Mouse (Mus musculus) Muller cell, postnatal 12 days (primary cell): ENCODE data around the gene Nudt7.

ENCODE experiments used
- DNase-seq: peaks from one replicate; pipeline ENCODE4 v3.0.0-alpha.2; 2015; ENCODE audit errors: inconsistent ontology term

The Nudt7 gene

DNA sequence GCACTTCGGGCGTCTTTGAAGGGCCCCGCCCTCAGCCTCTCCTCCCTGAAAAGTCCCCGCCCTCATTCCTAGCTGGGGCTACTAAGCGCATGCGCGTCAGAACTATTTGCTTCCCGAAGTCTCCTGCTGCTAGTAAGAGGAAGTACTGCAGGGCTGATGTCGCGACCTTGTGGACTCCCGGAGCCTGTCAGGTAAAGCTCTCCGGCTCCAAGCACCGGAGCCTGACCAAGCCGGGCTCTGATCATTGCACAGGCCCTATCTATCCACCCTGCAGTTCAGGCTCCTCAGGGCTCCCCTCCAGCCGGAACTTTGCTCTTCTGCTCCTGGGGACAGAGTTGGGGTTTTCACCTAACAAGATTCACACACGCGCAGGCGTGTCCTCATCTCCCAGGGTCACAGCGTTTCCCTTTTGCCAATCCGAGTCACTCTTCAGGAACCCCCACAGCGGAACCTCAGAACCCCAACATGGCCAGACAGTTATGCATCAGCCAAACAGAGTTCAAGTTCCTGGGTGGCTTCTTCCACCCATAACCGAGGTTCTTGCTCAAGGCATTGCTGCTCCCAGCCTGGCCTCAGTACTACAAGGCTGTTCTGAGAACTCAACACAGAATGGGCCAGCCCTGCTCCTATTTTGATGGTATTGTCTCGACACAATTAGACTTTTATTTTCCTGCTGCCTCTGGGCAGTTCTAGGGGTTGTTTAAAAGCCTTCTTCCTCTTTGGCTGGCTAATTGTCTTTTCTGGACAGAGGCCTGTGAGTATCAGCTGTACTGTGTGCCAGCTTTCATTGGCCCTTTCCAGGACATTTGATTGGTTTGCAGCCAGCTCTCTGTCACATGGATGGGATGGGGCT is at the start of gene Nudt7:
Gene Nudt7 (plus strand): TSS at position 48 of the 853 bp plus-strand sequence.
- DNase-seq, result peak; percentile 95

DNA sequence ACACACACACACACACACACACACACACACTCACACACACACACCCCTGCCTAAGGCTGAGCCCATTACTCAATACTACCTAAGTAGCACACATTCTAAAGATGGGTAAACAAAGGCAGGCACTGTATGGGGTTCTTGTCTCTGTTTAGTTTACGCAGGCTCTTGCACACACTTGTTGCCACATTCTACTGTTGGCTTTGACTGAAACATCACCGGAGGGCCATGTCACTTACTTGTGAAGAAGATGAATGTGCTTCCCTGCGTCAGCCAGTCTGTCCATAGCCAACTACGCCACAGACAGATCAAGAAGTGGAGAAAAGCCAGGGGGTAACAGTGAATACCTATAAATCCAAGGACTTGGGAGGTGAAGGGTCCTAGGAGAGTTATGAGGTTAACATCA is 45.4 kb upstream of the Nudt7 start:
- no peak for DNase-seq

DNA sequence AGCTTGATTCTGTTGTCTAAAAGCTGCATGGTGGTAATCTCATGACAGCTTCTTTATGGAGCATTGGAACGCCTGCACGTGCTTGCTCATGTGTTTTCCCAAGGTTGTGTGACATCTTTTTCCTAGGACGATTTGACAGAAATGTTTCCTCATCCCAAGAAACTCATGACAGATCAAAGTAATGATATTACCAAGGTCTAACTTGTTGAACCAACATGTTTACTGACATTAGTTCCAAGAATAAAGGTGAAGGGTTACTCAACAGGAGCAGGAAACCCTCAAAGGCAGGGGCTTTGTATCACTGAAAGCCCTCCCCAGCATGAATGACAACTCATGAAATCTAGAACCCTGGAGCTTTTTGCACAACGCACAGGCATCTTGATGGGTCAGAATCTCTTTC is 42.6 kb upstream of the Nudt7 start:
- no peak for DNase-seq

DNA sequence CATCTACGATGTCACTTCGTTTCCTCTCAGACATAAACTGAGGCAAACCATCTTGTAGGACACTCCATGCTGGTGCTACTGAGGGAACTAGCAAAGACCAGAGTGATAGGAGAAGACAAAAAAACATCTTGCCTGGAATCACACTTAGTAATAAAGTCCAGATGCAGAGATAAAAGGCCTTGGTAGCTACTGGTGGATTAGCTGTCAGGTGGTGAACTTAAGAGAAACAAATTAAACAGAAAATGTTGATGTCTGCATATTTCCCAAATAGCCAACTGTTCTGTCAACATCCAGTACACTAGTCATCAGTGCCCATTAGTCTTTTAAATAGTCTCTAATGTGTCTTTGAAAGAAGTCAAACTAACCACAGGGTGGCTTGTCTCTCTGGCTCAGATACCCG is 40.0 kb upstream of the Nudt7 start:
- no peak for DNase-seq

DNA sequence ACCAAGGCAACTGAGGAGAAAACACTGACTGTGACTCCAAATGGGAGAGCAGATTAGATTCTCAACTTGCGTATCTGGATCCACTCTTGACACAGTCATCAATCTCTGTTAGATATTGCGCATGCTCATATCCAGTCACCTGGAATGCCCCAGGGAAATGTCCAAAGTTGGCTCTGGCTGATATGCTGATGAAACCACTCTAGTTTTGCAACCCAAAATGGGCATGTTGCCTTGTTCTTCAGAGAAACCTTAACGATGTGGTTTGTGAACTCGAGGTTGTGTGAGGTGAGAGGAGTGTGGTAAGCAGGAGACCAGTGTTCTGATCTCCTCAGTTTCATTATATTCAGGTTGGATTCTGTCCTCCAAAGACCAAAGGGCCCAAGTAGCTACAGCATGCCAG is 38.8 kb upstream of the Nudt7 start:
- peak; percentile 62 for DNase-seq

DNA sequence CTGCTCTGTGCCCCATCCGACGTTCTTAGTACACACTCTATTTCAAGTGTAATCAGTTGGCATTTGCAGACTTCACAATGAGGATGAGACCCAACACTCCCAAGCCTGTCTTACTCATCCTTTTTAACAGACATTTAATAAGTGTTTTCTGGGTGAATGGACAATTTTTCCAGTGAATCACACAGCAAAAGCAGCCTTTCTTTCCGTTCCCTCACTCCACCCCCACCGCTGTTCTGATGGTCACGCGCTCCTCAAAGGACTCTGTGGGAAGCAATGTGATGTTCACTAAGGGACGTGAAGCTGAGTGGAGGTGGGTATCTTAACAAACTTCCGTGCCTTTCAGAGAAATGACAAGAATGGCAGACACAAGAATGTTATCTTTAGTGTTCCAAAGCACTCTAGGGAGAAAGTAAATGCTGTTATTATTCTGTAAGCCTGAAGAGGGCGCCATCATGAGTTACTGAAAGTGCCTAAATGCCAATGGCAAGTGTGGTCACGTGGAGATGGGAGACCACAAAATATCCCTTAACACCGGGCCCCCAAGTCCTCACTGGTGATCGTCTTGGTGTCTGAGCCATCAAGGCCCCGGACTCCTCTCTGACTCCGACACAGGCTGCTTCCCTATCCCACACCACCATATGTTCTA is 32.7 kb upstream of the Nudt7 start:
- peak; percentile 91 for DNase-seq

DNA sequence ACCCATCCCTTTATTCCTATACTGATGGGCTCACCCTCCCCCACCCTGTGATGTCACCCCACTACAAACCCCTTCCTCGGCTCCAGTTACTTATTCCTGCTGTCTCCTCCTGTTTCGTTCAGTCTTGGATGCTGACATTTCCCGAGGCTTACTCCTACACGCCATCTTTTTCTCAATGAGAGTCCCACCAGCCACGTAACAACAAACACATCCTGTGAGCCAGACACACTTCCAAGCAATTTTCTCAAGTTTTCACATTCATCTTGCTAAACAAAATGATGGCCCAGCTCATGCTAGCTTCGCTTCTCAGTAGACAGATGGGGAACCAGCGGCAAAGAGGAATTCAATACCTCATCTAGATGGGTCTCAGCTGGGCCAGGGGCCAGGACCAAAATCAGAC is 30.0 kb upstream of the Nudt7 start:
- no peak for DNase-seq

- no peak for DNase-seq
Observed at GRCm38 (mm10) chr8:114105971-114106370, 27.4 kb upstream of the Nudt7 start.

GRCm38 (mm10) chr8:114109365-114110140 is 23.8 kb upstream of the Nudt7 start:
- DNase-seq, result no peak

- no peak for DNase-seq
Observed at GRCm38 (mm10) chr8:114115076-114115475, 18.3 kb upstream of the Nudt7 start.

GRCm38 (mm10) chr8:114116049-114116448 is 17.3 kb upstream of the Nudt7 start:
- DNase-seq, result peak; percentile 48

DNA sequence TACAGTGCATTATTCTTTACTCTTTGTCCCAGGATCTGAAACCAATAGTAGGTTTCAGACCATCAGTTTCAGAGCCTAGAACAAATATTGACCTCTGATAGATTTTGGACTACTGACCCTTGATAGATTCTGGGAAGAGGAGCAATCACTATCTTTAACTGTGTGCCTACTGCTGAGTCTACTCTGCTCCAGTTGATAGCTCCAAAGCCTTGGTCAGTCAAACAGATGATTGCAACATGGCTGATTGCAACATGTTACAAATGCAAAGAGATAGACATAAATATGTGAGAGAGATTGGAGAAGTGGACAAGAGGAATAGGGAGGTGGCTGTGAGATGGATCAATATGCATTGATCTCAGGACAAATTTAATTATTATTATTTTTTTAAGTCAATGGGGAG is 15.9 kb upstream of the Nudt7 start:
- DNase-seq, result no peak

- DNase-seq, result peak; percentile 75
Observed at GRCm38 (mm10) chr8:114121781-114122180, 11.6 kb upstream of the Nudt7 start.

- no peak for DNase-seq
Observed at GRCm38 (mm10) chr8:114123611-114124010, 9.7 kb upstream of the Nudt7 start.

DNA sequence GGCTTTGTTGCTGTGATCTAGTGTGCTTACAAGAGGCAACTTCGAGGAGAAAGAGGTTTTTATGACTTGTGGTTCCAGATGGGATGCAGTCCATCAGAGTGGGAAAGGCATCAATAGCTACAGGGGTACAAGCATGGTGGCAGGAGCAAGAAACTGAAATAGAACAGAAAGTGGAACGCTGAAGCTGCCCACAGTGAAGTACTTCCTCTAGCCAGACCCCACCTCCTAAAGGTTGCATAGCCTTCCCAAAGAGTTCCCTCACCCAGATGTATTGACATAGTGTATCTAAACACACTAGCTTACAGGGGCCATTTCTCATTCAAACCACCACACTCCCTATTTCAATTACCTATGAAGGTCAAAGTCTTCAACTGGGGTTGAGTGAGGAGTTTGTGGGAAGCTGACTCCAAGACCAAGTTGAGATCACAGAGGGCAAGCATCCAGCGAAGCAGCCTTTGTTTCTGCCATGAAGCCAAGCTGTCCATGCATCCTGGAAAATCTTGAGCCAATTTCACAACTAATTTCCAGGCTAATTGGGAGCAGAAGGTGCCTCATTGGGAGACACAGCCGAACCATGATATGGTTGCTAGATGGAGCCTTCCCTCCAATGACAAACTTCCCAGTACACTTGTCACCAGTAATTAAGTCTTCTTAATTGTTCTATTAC is 9.1 kb upstream of the Nudt7 start:
- DNase-seq, result no peak

DNA sequence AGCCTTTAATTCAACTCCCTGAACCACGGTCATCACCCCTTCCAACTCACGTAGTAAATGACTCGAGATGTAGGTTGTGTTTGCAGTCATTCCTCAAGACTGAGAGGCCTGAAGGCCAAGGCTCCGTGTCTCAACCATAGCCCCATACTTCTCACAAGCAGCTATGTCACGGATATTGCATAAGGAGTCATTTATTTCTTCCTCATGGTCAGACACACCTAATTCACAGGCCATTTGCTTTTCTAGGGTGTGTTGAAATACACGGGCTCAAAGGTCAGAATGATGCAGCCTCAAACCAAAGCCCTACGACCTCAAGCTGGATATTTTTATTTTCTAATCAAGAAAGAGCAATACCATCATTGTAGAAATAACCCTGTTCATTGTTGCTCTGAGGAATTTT is 2.5 kb upstream of the Nudt7 start:
- no peak for DNase-seq

- DNase-seq, result no peak
Observed at GRCm38 (mm10) chr8:114131421-114131820, 1.9 kb upstream of the Nudt7 start.

- no peak for DNase-seq
Observed at GRCm38 (mm10) chr8:114133050-114133509, 277 bp upstream of the Nudt7 start.

- DNase-seq, result no peak
Observed at GRCm38 (mm10) chr8:114136750-114137149, 3.4 kb downstream of the Nudt7 start.

GRCm38 (mm10) chr8:114137181-114137580 is 3.8 kb downstream of the Nudt7 start:
- DNase-seq, result no peak

GRCm38 (mm10) chr8:114140437-114140836 is 7.1 kb downstream of the Nudt7 start:
- DNase-seq, result no peak

- no peak for DNase-seq
Observed at GRCm38 (mm10) chr8:114142199-114142598, 8.8 kb downstream of the Nudt7 start.
